Mouse (Mus musculus): ENCODE data around the gene Jmjd7.

DNA sequence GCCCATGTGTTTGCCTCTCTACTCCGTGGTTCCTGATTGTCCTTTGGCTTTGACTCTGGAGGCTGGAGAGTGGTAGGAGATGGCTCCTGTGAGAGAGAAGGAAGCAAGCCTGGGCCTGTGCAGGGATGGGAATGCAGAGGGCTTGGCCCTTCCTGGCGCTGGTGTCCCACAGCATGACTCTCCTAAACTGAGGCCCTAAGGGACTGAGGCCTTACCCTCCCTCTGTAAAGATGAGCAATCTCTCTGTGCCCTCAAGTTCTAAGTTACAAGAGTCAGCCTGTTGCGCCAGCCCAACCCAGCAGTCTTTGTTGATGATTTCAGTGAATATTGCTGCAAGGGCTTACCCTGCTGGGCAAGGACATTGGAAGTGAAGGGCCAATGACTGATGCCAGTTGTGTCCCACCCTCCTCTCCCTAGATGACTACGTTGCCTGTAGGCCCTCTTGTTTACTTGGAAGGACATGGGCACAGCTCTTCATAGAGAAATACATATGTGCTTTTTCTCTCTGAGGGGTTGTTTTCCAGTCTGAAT, 19.5 kb upstream of the Jmjd7 start:
- TF ChIP-seq POLR2A (IDR thresholded peaks at IDR 0.05; ENCODE audit: borderline replicate concordance, control insufficient read depth, low read depth, low read length) = no peak
- TF ChIP-seq CTCF (IDR thresholded peaks at IDR 0.05; ENCODE audit: control insufficient read depth, insufficient read depth, low read length) = no peak
